Mouse (Mus musculus) liver, embryonic 14.5 days (tissue): ENCODE measurements at regions not wholly inside any gene's neighbourhood (a gene's known extent, or its start where the extent isn't known, plus 50 kb on each side); places are given as distances from the start of the nearest gene placed in this dataset.

Experiments used
- CTCF ChIP-seq: IDR thresholded peaks from 2 replicates; pipeline ENCODE4 v1.5.1; 2016; ENCODE audit warnings: antibody characterized with exemption, low read depth, control low read depth
- EP300 ChIP-seq: IDR thresholded peaks from 2 replicates; pipeline ENCODE4 v1.6.1; 2016; ENCODE audit warnings: antibody characterized with exemption, low read depth

DNA sequence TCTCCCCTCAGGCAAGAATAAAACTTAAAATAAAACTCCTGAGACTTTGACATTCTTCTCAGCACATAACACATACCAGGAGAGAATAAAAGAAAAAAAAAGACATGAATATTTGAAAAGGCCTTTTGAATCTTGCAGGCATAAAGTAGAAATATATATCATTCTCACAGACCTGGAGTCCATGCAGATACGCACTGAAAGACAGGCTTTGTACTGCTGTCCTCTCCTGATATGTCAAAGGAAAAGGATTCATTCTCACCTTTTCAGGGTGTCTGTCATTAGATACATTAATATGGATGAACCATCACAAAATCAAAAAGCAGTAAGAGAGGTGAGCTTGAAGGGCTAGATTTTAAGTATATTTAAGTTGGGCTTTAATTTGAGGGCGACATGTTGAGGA, 296.4 kb upstream of the Foxg1 start:
- TF ChIP-seq EP300 (no peak), CTCF (no peak)
